Mouse (Mus musculus): ENCODE results near the gene Hrh1. TPM values are rescaled to one million over a fixed set of nuclear protein-coding genes. Genes with fewer than 3 reads are reported as not detected.

The Hrh1 gene
- total RNA-seq, 2 experiments from 2014 or later, result 21.0 to 23.1 TPM

- intact Hi-C loops (cut with DNase I), result loop anchor here (5.0 kb wide), 1 partner anchor 36 kb away; no protein-coding TSS in a partner anchor
- peak in 1 of 2 experiments; percentile 25 for DNase-seq (ENCODE audit: low spot score in 2 of 2)
These were observed 5.9 kb downstream of the Hrh1 start for GRCm38 (mm10) chr6:114403632-114404031.

DNA sequence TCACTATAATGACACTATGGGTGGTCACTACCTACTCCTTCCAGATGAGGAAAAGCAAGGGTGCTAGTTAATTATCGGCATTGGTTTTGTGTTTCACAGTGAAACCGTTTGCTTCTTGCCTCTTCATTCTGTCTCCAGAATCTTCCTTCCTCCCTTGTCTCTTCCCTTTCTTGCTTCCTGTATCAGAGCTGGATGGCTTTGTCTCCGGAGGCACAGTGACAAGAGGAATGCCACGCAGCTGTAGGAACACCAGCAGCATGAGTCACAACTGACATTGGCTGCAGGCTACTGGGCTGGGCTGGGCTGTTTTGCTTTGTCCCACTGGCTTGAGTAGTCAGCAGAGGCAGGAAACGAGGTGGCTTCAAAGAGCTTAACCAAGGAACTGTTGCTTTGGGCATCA lies 6.4 kb downstream of the Hrh1 start:
- DNase-seq (ENCODE audit: low spot score in 2 of 2), result no peak
- intact Hi-C loops (cut with DNase I), result loop anchor here (5.0 kb wide), 1 partner anchor 37 kb away; no protein-coding TSS in a partner anchor

GRCm38 (mm10) chr6:114404774-114405468 lies 7.2 kb downstream of the Hrh1 start:
- DNase-seq (ENCODE audit: low spot score in 2 of 2), result no peak
- intact Hi-C loops (cut with DNase I), result loop anchor here (5.0 kb wide), 1 partner anchor 38 kb away; no protein-coding TSS in a partner anchor

GRCm38 (mm10) chr6:114406634-114407033 lies 8.9 kb downstream of the Hrh1 start:
- intact Hi-C loops (cut with DNase I), result no loop called here

GRCm38 (mm10) chr6:114407049-114407448 lies 9.3 kb downstream of the Hrh1 start:
- intact Hi-C loops (cut with DNase I), result no loop called here

More at GRCm38 (mm10) chr6:114406634-114407033, 8.9 kb downstream of the Hrh1 start:
- DNase-seq (ENCODE audit: low spot score in 2 of 2), result no peak

GRCm38 (mm10) chr6:114408278-114408677 lies 10.5 kb downstream of the Hrh1 start:
- no peak for DNase-seq (ENCODE audit: low spot score in 2 of 2)
- intact Hi-C loops (cut with DNase I), result no loop called here

More at GRCm38 (mm10) chr6:114407049-114407448, 9.3 kb downstream of the Hrh1 start:
- no peak for DNase-seq (ENCODE audit: low spot score in 2 of 2)

DNA sequence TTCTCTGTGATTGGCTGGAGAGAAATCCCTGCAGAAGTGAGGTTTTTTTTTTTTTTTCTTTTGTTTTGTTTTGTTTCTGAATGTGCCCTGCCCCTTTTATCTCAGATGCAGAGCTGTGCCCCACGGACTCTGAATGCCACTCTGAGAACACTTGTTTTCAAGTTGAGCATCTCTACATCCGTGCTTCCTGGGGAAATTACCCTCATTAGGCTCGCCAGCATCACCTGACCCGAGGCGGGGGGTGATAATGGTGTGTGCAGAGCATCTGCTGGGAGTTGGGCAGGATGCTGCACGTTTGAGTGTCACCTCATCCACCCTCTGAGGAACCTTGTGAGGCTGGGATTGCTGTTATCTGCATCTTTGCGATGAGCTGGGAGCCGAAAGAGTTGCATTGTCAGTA lies 14.2 kb downstream of the Hrh1 start:
- DNase-seq (ENCODE audit: low spot score in 2 of 2), result no peak
- intact Hi-C loops (cut with DNase I), result no loop called here

- intact Hi-C loops (cut with DNase I), result no loop called here
- peak in 1 of 2 experiments; percentile 51 for DNase-seq (ENCODE audit: low spot score in 2 of 2)
These were observed 16.8 kb downstream of the Hrh1 start for GRCm38 (mm10) chr6:114414510-114414909.

GRCm38 (mm10) chr6:114418037-114418436 lies 20.3 kb downstream of the Hrh1 start:
- intact Hi-C loops (cut with DNase I), result no loop called here
- no peak for DNase-seq (ENCODE audit: low spot score in 2 of 2)

GRCm38 (mm10) chr6:114421061-114421460 lies 23.3 kb downstream of the Hrh1 start:
- no peak for DNase-seq (ENCODE audit: low spot score in 2 of 2)
- intact Hi-C loops (cut with DNase I), result no loop called here

DNA sequence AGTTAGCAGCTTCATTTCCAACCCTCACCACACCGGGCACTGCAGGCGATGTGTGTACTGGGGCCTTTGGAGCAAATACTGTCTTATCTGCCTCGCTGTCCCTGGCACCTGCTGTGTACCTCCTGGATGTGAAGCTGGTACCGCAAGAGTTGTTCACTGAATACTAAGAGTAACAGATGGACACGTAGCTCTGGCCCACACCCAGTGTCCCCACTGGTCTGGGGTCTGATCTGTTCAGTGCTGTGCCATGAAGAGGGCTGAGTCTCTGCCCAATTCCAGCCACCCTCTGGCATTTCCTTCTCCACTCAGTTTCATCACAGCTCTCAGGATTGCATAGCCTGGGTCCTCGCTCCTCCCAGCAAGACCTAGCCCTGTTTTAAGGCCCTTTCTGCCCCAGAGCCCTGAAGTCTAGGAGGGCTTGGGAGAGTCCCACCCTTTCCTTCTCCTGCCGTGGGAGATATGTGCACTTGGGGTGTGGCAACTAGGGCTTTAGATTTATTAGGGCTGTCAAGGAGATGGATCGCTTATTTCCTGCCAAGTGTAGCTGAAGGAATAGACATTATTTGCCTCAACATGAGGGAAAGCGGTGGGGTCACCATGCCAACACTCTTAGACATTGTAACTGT lies 25.4 kb downstream of the Hrh1 start:
- intact Hi-C loops (cut with DNase I), result no loop called here

GRCm38 (mm10) chr6:114425343-114425742 lies 27.6 kb downstream of the Hrh1 start:
- intact Hi-C loops (cut with DNase I), result no loop called here
- peak in 1 of 2 experiments; percentile 50 for DNase-seq (ENCODE audit: low spot score in 2 of 2)

More for the DNA sequence above, 25.4 kb downstream of the Hrh1 start:
- no peak for DNase-seq (ENCODE audit: low spot score in 2 of 2)

DNA sequence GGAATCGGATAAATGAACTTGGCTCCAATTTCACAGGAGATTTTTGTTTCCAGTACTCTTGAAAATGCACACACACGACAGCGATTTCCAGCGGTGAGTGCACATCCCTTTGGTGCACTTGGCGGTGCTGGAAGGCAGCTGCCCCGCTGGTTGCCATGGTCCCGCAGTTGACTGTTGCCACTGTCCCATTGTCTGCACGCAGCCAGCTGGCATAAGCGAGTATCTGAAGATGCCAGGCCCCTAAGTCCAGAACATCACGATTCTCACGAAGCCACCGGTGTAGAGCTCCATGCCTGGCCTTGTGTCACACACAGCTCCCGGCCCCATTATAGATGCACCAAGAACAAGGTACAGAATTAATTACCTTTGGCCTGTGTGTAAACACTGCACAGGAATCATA lies 29.9 kb downstream of the Hrh1 start:
- intact Hi-C loops (cut with DNase I), result no loop called here
- DNase-seq (ENCODE audit: low spot score in 2 of 2), result no peak

DNA sequence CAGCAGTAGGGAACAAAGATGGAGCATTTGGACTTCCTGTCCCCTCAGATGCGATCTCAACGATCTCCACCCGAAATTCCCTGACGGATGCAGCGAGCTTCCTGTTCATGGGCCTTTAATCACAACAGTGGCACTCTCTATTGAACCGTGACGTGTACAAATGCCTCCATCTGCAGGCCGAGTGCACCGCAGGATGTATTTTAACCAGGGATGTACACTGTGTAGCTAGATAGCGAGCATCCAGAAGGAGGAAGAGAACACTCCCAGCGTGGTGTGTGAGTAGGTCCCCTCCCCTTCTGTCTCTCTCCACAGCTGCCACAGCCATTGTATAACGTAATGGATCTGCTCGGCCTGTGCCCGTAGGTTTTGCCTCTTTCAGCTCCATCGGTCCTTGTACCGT lies 31.1 kb downstream of the Hrh1 start:
- DNase-seq (ENCODE audit: low spot score in 2 of 2), result no peak
- intact Hi-C loops (cut with DNase I), result no loop called here

DNA sequence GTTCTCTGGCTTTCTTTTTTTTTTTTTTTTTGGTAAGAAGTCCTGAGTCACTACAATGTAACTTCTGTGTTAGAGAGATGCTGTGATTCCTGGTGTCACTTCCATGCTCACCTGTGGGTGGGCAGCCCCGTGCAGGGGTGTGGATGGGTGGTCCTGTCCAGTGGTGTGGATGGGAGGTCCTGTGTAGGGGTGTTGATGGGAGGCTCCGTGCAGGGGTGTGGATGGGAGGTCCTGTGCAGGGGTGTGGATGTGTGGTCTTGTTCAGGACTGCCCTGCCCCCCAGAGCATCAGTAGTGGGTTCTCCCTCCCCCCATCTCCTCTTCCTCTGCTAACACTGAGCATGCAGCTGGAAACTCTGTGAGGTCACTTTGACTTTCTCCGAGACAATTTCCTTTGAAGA lies 34.9 kb downstream of the Hrh1 start:
- intact Hi-C loops (cut with DNase I), result no loop called here
- DNase-seq (ENCODE audit: low spot score in 2 of 2), result no peak

DNA sequence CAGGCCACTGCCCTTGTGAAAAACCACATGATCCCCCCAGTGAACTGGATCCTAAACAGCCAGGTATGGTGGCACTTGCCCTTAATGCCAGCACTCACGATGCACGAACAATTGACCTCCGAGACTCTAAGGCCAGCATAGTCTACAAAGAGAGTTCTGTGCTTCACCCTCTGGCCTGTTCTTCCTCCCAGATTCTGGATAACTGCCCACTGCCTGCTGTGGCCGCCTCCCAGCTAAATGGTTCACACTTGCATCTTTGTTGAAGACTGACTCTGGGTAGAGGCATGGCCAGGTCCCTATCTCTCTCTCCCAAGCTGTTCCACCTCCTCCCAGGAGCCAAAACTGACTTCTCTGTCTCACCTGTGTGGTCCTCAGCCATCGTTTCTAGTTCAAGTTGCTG lies 36.8 kb downstream of the Hrh1 start:
- no peak for DNase-seq (ENCODE audit: low spot score in 2 of 2)
- intact Hi-C loops (cut with DNase I), result no loop called here

- no peak for DNase-seq (ENCODE audit: low spot score in 2 of 2)
- intact Hi-C loops (cut with DNase I), result no loop called here
These were observed 42.6 kb downstream of the Hrh1 start for GRCm38 (mm10) chr6:114440302-114440701.

DNA sequence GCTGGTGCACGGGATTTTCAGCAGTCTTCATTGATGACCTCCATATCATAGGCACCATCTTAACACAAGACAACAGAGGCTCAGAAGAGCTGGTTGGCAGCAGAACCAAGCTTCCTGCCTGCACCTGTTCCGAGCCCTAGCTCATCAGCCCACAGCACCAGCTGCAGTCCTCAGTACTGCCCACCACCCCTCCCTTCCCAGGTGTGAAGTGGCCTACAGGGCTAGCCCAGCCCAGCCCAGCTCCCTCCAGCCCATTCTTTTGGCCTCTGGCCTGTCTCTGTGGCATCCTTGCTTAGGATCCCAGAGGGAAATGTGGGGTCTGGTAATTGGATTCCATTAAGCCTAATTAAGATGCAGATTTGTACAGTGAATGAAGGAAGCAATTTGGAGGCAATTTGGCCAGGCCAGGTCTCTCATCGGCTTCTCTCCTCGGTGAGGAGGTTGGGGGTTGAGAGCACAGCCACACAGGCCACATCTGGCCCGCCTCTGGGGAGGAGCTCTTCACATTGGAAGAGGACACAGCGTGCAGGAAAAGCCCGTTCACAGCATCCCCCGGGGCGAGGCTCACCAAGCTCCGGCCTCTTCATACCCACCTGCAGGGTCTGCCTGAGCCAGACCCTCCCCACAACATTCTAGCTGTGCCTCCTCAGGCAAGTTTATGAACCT lies 43.2 kb downstream of the Hrh1 start:
- intact Hi-C loops (cut with DNase I), result no loop called here
- no peak for DNase-seq (ENCODE audit: low spot score in 2 of 2)

DNA sequence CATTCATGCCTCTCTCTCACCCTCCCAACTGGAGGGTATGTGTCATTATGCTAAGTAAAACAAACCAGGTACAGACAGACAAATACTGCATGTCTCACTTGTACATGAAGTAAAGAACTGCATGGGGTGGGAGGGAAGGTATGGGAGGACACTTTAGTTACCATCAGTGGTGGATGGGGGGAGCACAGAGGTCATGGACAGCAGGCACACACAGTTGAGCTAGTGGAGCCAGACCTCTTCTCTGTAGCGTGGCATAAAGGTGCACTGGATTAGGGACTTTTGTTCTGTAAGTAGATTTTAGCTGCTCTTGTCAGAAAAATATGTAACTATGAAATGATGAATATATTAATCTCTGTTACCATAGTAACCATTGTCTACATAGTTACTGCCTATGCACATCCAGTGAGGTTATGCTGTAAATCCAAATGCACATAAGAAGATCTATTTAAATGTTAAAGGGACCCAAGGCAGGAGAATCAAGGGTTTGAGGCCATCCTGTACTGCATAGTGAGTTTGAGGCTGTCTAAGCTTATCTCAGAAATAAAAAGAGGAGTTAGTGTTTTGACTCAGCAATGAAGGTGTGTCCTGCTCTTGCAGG lies 46.6 kb downstream of the Hrh1 start:
- intact Hi-C loops (cut with DNase I), result no loop called here
- DNase-seq (ENCODE audit: low spot score in 2 of 2), result no peak

- intact Hi-C loops (cut with DNase I), result loop anchor here (5.0 kb wide), 1 partner anchor 78 kb away; no protein-coding TSS in a partner anchor
- DNase-seq (ENCODE audit: low spot score in 2 of 2), result no peak
These were observed 47.2 kb downstream of the Hrh1 start for GRCm38 (mm10) chr6:114444976-114445375.
